Mouse (Mus musculus) hindbrain, embryonic 11.5 days (tissue): ENCODE measurements at regions not wholly inside any gene's neighbourhood (a gene's known extent, or its start where the extent isn't known, plus 50 kb on each side); places are given as distances from the start of the nearest gene placed in this dataset.
A peak's percentile ranks its signal among the peaks of the same experiment; 100 is the strongest.

Source experiments
- ATAC-seq: fragments of 200-750 bp; cut with Nextera tagmentation; 2 replicates; pipeline ENCODE4 v1.8.0; 2017; ENCODE audit warnings: mild to moderate bottlenecking, moderate TSS enrichment, moderate library complexity; ENCODE audit not compliant: low FRiP score
- DNase-seq: peaks from one replicate; pipeline ENCODE4 v3.0.0-alpha.2; 2015; ENCODE audit warnings: low spot score
- H3K27ac ChIP-seq: fragments of 300-500 bp; sonication (generic); 2 replicates; pipeline ENCODE4 v1.5.1; 2014; ENCODE audit warnings: mild to moderate bottlenecking, low read depth, low read length
- H3K27me3 ChIP-seq: fragments of 300-500 bp; sonication (generic); 2 replicates; pipeline ENCODE4 v1.6.1; 2014; ENCODE audit warnings: mild to moderate bottlenecking, low read length, moderate library complexity, mixed read lengths; ENCODE audit not compliant: control insufficient read depth, insufficient read depth
- H3K36me3 ChIP-seq: fragments of 300-500 bp; sonication (generic); 2 replicates; pipeline ENCODE4 v1.6.1; 2014; ENCODE audit warnings: mild to moderate bottlenecking, low read length, moderate library complexity, mixed read lengths; ENCODE audit not compliant: control insufficient read depth, insufficient read depth
- H3K4me1 ChIP-seq: fragments of 300-500 bp; sonication (generic); replicated peaks from 2 replicates; pipeline ENCODE4 v1.6.1; 2014; ENCODE audit warnings: low read length, mixed read lengths; ENCODE audit not compliant: control insufficient read depth, insufficient read depth
- H3K4me2 ChIP-seq: fragments of 300-500 bp; sonication (generic); replicated peaks from 2 replicates; pipeline ENCODE4 v1.6.1; 2014; ENCODE audit warnings: mild to moderate bottlenecking, low read depth, low read length
- H3K4me3 ChIP-seq: fragments of 300-500 bp; sonication (generic); 2 replicates; pipeline ENCODE4 v1.5.1; 2014; ENCODE audit warnings: low read depth, low read length
- H3K9ac ChIP-seq: fragments of 300-500 bp; sonication (generic); 2 replicates; pipeline ENCODE4 v1.6.1; 2014; ENCODE audit warnings: low read depth, low read length
- H3K9me3 ChIP-seq: fragments of 300-500 bp; sonication (generic); 2 replicates; pipeline ENCODE4 v1.6.1; 2016; ENCODE audit warnings: low read length; ENCODE audit not compliant: control insufficient read depth
- whole genome bisulfite sequencing: fragments of 180-500 bp; shearing (Covaris S2); extraction: QIAGEN DNeasy Blood & Tissue Kit; methylation state at CpG from one replicate; pipeline ENCODE4 v1.1.7; 2014; 5-methylcytosine and 5-hydroxymethylcytosine counted together

DNA sequence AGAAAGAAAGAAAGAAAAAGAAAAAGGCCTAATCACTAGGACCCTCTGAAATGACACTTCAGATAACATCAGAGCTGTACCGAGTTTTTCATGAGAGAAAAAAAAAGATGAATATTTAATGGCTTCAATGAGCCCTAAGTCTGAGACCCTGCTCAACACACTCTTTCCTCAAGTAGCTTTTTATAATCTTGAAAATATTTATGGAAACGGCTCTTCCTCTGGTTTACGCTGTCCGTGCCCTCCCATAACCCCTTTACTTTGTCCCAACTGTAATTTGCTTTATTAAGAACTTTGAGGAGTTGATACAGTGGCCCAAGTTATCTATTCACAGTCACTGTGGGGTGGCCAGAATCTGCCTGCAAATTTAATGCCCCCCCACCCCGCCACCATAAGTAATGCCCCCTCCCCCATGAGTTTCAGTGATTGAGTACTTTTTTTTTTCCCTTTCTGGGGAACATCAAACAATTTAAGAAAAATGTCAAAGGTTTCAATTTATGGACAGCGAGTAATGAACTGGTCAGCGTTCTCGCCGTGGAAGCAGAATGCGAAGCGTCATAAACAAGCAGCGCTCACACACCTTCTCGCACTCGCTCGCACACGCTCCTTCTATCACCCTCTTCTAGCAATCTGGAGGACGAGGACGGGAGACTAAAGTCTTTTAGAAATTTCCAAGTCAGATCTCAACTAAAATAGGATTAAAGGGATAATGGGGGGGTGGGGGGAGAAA lies 316.3 kb downstream of the Med13l start:
- 13% methylated on average over 18 of the region's 18 CpGs for WGBS
- H3K27ac ChIP-seq, result no peak overlapping the region
- H3K4me1 ChIP-seq, result no peaks in the 10 kb centered on the region; the same call in 1 of the 2 replicates
- peaks cover 32% of the 10 kb centered on the region for H3K27me3 ChIP-seq
- H3K4me2 ChIP-seq, result peak overlapping the region; percentile 36
- DNase-seq (peak; percentile 34), ATAC-seq (no peak)
- H3K9me3 ChIP-seq, result no peaks in the 10 kb centered on the region
- no peaks in the 10 kb centered on the region for H3K36me3 ChIP-seq
- H3K4me3 ChIP-seq, result no peak overlapping the region
- no peak overlapping the region for H3K9ac ChIP-seq

DNA sequence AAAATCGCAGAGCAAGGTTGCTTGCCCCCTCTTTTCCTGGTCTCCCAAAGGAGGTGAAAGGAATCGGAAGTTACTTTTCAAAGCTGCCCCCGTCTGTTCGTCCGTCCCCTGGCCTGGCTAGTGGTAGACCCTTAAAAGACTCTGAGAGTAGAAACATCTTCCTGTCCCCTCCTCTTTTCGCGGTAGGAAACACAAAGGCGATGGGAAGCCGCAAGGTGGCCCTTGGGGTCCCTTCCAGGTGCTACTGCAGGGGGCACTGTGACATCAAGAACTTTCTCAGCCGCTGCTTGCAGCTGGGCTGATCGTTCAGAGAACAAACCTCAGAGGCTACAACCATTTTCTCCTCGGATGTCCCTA lies 316.8 kb downstream of the Med13l start:
- Histone ChIP-seq H3K27me3 (peaks cover 32% of the 10 kb centered on the region), H3K4me3 (no peak overlapping the region), H3K4me2 (peak overlapping the region; percentile 36), H3K9ac (no peak overlapping the region), H3K27ac (no peak overlapping the region), H3K4me1 (no peaks in the 10 kb centered on the region; the same call in 1 of the 2 replicates), H3K9me3 (no peaks in the 10 kb centered on the region), H3K36me3 (no peaks in the 10 kb centered on the region)
- no peak for ATAC-seq
- DNase-seq, result peak; percentile 74
- 3% methylated on average over 12 of the region's 12 CpGs for WGBS

GRCm38 (mm10) chr5:118877831-118878230 lies 317.4 kb downstream of the Med13l start:
- H3K27me3 ChIP-seq, result peaks cover 32% of the 10 kb centered on the region
- 39% methylated on average over 8 of the region's 10 CpGs for WGBS
- no peak for ATAC-seq
- no peak for DNase-seq
- H3K4me2 ChIP-seq, result no peak overlapping the region
- H3K4me1 ChIP-seq, result no peaks in the 10 kb centered on the region; the same call in 1 of the 2 replicates
- H3K36me3 ChIP-seq, result no peaks in the 10 kb centered on the region
- H3K27ac ChIP-seq, result no peak overlapping the region
- no peak overlapping the region for H3K4me3 ChIP-seq
- H3K9me3 ChIP-seq, result no peaks in the 10 kb centered on the region
- H3K9ac ChIP-seq, result no peak overlapping the region

DNA sequence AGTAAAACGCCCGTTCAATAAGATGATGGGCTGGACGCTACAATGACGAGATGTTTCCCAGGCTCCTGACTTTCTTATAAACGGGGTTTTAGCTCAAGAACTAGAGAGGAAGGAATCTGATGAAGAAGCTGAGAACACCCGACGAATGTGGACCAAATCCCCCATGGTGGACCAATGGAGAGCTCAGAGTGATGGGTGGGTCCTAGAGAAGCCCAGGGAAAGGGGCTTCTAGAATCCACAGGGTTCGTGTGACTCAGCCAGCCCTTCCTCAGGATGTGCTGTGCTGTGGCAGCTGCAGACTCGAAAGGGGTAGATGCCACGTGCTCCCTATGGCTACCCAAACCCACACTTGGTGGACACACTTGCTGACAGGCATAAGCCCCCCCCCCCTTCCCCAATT lies 318.2 kb downstream of the Med13l start:
- no peak for DNase-seq
- no peak for ATAC-seq

DNA sequence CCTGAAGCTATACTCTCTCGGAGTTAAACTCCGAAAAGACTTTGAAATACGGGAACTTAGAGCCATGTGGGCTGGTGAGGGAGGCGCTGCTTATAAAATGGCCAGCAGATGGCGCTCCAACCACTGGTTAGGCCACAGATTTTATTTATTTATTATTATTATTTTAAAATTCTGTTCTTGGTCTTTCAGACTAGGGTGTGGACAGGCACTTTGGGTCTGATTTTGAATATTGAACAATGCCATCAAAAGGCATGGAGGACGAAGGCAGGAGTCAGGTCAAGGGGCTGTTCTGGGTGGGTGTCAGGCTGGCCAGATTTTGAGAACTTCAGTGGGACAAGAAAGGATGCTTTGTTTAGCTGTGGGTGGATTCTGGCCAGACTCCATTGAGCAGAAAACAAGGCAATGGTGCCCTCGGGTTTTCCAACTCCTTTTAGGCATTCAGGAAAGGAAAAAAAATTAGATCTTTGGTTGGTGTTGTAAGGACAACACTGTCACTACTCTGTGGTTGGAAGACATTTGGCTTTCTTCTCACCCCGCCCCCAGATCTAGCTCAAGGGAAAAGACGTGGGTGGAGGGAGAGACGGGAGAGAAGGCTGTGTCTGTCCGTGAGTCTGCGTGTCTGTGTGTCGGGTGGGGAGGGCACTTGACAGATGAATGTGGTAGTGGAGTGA lies 319.5 kb downstream of the Med13l start:
- peaks cover 28% of the 10 kb centered on the region for H3K27me3 ChIP-seq
- H3K4me3 ChIP-seq, result no peak overlapping the region
- H3K9me3 ChIP-seq, result no peaks in the 10 kb centered on the region
- no peak overlapping the region for H3K27ac ChIP-seq
- H3K4me1 ChIP-seq, result no peaks in the 10 kb centered on the region; the same call in 1 of the 2 replicates
- H3K4me2 ChIP-seq, result no peak overlapping the region
- H3K9ac ChIP-seq, result no peak overlapping the region
- DNase-seq (peak; percentile 88), ATAC-seq (peak; percentile 43; the same call in 1 of the 2 replicates)
- no peaks in the 10 kb centered on the region for H3K36me3 ChIP-seq
- WGBS, result 24% methylated on average over 13 of the region's 13 CpGs

More for the DNA sequence above, 318.2 kb downstream of the Med13l start:
- no peak overlapping the region for H3K9ac ChIP-seq
- no peaks in the 10 kb centered on the region for H3K9me3 ChIP-seq
- no peak overlapping the region for H3K4me2 ChIP-seq
- no peak overlapping the region for H3K4me3 ChIP-seq
- H3K27me3 ChIP-seq, result peaks cover 31% of the 10 kb centered on the region
- no peak overlapping the region for H3K27ac ChIP-seq
- H3K36me3 ChIP-seq, result no peaks in the 10 kb centered on the region
- WGBS, result 52% methylated on average over 10 of the region's 10 CpGs
- H3K4me1 ChIP-seq, result no peaks in the 10 kb centered on the region; the same call in 1 of the 2 replicates

GRCm38 (mm10) chr5:118880546-118880945 lies 320.1 kb downstream of the Med13l start:
- no peak for ATAC-seq

DNA sequence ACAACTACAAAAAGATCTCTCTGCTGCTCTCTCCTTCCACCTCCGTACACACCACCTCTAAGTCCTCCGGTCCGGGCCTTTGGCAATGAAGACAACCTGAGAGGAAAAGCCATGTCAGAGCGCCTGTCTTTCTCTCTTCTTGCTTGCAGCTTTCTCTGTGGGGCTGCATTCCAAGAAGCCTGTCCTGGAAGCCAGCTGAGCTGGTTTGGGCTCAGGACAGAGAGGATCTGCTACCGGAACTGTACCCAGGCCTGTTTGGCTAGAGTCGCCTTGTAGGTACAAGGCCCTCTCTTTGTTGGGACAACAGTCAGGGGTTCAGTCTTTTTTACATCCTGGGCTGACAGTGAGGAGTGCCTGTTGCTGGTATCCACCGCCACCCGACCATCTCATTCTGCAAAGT lies 321.4 kb downstream of the Med13l start:
- Histone ChIP-seq H3K9ac (no peak overlapping the region), H3K36me3 (no peaks in the 10 kb centered on the region), H3K4me1 (no peaks in the 10 kb centered on the region; the same call in 1 of the 2 replicates), H3K4me2 (no peak overlapping the region), H3K4me3 (no peak overlapping the region), H3K27ac (no peak overlapping the region), H3K9me3 (no peaks in the 10 kb centered on the region), H3K27me3 (peaks cover 24% of the 10 kb centered on the region)
- WGBS, result 97% methylated on average over 8 of the region's 8 CpGs
- ATAC-seq (no peak), DNase-seq (no peak)

More at GRCm38 (mm10) chr5:118880546-118880945, 320.1 kb downstream of the Med13l start:
- Histone ChIP-seq H3K36me3 (no peaks in the 10 kb centered on the region), H3K27me3 (peaks cover 28% of the 10 kb centered on the region), H3K4me3 (no peak overlapping the region), H3K4me2 (no peak overlapping the region), H3K27ac (no peak overlapping the region), H3K4me1 (no peaks in the 10 kb centered on the region; the same call in 1 of the 2 replicates), H3K9ac (no peak overlapping the region), H3K9me3 (no peaks in the 10 kb centered on the region)
- WGBS, result 76% methylated on average over 9 of the region's 9 CpGs
- DNase-seq, result peak; percentile 16

- Histone ChIP-seq H3K9ac (no peak overlapping the region), H3K27ac (no peak overlapping the region), H3K4me2 (no peak overlapping the region), H3K27me3 (no peaks in the 10 kb centered on the region), H3K4me1 (no peaks in the 10 kb centered on the region), H3K9me3 (no peaks in the 10 kb centered on the region), H3K36me3 (no peaks in the 10 kb centered on the region), H3K4me3 (no peak overlapping the region)
- 92% methylated on average over 11 of the region's 11 CpGs for WGBS
- ATAC-seq, result no peak
- no peak for DNase-seq
Measured at GRCm38 (mm10) chr5:118888131-118888530, 327.7 kb downstream of the Med13l start.

DNA sequence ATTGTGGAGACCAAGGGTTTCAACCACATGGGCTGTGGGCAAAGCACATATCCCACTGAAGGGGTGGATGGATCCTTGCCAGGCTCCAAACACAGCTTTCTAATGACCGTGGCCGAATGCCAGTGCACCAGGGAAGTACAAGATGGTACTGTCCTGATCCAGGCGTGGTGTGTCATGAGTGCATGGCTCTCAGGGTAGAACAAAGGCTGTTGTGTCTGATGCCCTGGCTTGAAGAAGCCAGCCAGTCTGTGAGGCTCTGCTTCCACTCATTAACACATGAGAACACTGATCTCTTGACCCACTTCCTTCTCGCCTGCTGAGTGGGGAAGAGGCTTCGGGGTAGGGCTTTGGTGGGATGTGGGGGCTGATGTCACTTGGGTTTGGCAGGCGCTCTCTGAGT lies 330.7 kb downstream of the Med13l start:
- no peak overlapping the region for H3K9ac ChIP-seq
- H3K27me3 ChIP-seq, result no peaks in the 10 kb centered on the region
- no peak overlapping the region for H3K4me3 ChIP-seq
- no peak overlapping the region for H3K27ac ChIP-seq
- no peaks in the 10 kb centered on the region for H3K9me3 ChIP-seq
- 77% methylated on average over 6 of the region's 6 CpGs for WGBS
- ATAC-seq (no peak), DNase-seq (no peak)
- H3K36me3 ChIP-seq, result no peaks in the 10 kb centered on the region
- H3K4me1 ChIP-seq, result no peaks in the 10 kb centered on the region
- H3K4me2 ChIP-seq, result no peak overlapping the region
